Mouse (Mus musculus) CD8-positive naive resting alpha-beta T cell, adult 2 months (primary cell): Measurements from ENCODE around the gene Siah1b.

Experiments used
- DNase-seq, 2 experiments: peaks; one replicate each; pipeline ENCODE4 v3.0.0; 2022; ENCODE audit warnings: low read depth in 2 of 2, low spot score in 2 of 2

The Siah1b gene

DNA sequence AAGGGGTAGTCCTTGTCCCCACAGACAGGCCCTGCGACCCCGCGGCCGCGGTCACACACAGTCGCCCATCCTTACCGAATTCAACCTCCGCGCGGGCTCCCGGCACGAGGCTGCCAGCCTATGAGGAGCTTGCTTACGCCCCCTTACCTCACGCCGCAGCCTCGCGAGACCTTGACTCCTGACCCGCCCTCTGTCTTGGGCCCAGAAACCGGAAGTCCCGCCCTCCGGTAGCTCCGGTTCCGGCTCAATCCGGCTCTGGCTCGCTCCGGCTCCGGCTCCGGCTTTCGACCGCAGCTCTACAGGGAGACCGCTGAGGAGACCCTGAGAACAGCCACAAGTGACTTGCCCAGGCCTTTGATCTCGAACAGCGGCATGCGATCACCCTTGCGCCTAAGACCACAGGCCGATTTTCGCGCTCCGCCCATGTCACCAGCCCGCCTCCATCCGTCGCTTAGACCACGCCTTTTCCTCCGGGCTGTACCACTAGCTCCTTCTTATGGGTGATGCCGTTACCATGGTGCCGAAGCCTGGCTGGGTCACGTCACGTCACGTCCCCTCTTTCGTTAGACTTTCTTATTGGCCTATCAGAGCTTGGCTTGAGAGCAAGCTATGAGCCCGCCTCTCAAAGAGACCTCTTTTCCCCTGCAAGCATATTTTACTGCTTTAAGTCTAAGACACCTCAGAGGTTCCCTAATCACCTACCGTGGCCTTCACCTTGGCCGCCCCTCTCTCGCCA lies at the start of gene Siah1b:
Gene Siah1b (minus strand): TSS at position 454 of the 736 bp plus-strand sequence.
- DNase-seq: peak; percentile 86 to 88

DNA sequence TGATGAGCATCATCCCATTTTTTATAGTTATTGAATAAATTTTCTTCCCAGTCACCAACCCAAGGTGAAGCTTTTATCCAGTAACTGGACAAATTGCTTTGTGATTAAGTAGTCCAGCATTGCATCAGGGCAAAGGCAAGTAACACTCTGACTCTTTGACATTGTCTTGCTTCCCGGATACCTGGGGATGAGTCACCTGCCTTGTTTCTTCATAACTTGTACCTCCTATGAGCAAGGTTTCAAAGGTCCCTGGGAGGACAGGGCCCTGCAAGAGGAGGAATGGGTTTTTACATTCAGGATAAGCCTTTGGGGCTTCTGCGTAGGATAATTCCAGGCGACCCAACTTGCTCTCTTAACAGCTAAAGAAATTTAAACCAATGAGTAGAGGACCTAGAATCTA lies 47.6 kb upstream of the Siah1b start:
- DNase-seq: no peak

DNA sequence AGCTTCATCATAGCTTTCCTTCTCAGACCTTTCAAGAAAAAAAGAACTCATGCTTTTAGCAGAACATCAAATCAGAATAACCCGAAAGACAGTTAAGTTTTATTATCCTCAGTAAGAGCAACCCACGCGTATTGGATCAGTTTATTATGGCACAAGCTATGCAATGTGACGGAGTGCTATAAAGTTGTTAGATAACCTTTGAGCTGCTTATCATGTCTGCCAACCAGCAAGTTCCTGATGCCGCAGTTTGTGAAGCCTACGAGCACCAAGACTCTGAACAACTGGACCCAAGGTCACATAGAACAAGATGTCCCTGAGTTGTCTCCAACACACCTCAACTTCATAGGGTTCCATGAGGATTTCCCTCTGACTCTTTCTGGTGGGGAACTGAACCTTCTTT lies 37.5 kb upstream of the Siah1b start:
- DNase-seq: no peak

DNA sequence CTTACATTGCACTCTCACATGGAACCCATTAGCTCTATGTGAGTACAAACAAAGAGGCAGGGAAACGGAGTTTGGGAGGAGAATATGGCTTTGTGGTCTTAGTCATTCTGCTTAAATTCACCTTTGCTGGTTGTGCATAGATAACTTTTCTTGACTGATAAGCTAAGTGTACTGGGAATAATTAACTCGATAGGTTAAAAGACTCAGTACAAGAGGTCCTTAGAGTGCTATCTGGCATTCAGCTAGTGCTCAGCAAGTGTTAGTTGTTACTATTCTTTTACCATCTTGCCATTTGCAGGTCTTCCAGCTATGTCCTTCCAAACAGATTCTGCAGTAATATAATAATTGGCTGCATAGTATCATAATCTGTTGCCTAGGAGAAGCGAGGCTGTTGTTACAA lies 34.9 kb upstream of the Siah1b start:
- no peak for DNase-seq

DNA sequence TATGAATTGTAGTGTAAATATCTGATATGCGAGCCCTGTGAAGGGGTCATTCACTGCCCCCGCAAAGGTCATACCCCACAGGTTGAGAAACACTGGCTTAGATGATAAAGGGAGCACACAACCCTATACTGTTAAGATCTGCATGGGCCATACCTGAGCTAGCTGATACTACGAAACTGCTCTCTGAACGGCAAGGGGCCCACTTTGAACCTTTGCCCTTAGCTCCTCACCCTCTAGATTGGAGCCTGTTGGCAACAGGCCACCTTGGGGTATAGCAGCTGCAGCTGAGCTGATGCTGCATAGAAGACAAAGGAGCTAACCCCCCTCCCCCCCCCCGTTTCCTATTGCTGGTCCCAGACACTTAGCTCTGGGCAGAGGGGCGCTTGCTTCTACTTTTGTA lies 26.4 kb upstream of the Siah1b start:
- no peak for DNase-seq

DNA sequence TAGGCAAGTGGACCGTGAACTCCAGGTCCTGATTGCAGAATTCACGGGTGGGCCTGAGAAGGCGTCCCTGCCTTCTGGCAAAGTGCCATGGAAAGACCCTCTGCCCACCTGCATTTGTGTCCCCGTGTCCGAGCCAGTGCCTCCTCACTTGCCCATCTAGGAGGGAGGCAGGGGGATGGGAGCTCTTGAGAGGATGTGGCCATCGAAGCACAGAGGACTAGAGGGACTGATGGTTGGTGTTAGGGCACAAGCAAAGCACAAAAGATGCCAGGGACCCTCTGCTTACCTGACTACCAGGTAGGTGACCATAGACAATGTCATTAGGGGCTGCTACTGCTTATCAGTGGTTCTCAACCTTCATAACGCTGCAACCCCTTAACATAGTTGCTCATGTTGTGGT lies 25.9 kb upstream of the Siah1b start:
- no peak for DNase-seq

DNA sequence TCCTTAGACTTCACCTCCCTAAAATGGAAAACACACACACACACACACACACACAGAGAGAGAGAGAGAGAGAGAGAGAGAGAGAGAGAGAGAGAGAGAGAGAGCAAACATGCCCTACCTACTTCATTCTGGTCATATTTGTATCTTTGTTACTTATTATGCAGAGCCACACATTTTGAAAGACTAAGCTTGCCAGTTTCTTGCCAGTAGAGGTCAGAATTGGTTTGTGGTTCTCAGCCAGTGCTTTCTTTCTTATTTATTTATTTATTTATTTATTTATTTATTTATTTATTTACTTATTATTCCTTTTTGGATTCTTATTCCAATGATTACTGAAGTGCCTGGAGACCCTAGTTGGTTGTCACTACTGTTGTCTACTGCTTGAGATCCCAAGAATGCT lies 25.2 kb upstream of the Siah1b start:
- DNase-seq: no peak

DNA sequence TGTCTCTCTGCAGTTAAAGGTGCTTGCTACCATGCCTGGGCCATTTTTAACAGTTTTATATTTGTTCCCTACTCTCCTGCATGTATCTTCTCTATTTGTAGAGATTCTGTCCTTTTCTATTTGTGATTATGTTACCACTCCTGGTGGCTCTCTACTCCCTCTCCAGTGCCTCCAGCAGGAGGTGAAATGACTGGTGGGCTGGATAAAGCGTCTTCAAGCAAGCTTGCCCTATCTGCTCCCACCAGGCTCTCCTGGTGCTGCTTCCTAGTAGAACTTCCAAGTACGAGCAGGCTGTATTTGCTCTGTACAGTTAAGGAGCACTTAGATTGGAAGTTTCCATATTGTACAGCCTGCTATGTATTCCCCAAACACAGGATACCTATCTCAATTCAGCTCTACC lies 19.5 kb upstream of the Siah1b start:
- DNase-seq: no peak

DNA sequence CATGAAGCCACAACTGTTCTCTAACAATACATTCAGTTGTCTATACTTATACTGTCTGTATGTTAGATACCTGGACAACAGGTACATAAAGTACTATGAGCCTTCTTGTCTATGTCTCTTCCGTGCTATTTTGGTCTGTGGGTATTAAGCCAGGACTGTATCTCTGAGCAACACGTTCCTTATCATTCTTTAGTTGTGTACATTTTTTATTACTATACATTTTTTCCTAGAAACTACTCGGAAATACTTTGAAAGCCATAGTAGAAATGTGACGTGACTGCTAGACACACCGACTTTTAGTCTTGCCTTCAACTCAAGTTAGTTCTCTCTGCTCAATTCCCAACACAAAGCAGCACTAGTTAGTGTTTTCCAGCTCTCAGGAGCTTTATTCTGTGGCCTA lies 17.1 kb upstream of the Siah1b start:
- no peak for DNase-seq

DNA sequence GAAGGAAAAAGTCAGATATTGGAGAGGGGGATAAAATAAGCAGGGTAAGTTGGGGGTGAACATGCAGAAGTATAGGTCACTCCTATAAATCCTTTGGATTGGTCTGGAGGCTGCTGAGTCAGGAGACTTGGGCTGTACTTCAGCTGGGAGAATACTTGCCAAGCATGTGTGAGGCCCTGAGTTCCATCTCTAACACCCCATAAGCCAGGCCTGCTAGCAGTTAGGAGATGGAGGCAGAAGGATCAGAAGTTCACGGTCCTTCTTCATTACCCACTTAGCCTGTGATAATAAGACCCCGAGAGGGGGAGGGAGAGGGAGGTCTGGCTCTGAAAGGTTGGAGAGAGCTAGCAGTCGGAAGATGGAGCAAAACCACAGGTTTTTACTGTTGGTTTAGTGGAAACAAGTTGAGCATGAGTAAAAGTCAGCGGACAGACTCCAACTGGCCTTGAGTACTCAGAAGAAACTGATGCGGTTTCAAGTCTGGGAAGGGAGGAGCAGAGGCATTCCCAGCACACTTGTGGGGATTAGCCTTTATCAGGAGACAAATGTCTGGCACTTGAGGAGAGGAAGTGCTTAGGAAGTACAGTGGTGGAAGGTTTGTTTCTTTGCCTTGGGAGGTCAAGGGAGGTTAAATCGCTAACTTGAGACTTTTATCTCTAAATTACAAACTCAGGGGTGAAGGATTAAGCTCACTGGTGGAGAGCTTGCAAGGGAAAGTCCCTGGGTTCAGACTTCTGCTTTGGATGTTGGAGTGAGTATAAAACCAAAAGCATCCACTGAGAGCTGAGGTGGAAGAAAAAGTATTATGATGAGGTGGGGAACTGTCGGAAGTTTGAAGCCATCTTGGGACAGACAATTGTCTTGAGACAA lies 16.2 kb upstream of the Siah1b start:
- DNase-seq: no peak

DNA sequence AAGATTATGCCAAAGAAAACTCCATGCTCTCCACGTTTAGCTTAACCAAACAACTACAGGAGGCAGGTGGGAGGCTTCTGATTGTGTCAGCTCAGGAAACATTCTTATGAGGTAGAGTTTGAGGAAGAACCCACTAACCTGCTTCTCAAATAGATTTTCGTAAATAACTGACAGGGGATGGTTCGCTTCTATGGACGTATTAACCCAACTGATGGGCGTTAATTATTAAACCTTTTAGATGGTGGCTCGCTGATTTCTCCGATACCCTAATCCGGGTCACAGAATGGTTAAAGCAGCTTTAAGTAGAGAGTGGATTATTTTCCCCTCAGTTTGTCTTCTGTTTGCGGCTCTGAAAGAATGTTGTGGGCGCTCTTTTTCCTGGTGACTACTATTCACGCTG lies 13.6 kb upstream of the Siah1b start:
- no peak for DNase-seq

DNA sequence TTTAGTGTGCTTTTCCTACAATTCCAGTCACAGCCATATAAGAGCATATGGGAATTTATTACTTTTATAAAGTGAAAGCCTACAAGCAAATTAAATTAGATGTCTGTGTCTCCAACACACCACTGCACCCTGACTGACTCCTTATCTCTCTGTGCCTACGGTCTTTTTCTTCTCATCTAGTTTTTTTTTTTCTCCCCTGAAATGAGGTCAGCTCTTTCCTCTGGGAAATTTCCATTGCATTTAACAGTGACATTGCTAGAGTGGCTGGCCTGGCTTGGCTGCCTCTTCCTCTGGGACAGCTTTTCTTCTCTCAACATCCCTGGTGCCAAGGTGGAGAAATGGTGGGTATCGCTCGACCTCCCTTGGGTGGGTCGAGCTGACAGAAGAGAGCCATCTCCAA lies 12.3 kb upstream of the Siah1b start, which contains the start of gene Cltrn:
Gene Cltrn (plus strand): TSS at position 249 of the 400 bp plus-strand sequence.
- no peak for DNase-seq

DNA sequence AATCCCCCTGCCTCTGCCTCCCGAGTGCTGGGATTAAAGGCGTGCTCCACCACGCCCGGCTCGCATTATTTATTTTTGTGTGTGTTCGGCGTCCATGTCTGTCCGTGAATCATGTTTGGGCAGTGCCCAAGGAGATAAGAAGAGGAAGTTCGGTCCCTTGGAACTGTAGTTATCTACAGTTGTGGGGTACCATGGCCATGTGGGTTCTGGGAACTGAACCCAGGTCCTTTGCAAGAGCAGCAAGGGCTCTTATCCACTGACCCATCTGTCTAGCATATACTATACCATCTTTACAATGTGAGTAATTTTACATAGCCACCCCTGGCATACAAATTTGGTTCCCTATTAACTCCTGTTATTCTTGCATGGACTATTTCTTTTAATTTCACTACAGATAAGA lies 5.7 kb upstream of the Siah1b start:
- DNase-seq: no peak

DNA sequence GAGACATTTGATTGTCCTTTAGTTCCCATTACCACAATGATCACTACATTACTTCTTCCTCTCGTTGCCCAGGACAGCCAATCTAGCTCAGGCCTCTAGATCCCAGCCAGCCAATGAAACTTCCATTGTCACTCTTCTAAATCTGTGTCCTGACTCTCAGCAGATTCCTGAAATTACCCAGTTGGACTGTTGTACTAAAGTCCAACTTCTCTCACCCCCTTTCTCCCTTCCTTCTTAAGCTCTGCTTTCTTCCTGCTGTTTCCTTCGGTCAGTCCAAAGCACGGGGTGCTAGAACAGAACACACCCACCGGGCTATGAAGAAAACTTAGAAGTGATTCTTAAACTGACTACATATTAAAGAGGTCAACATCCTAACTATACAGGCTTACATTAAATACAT lies 7.3 kb downstream of the Siah1b start:
- no peak for DNase-seq

DNA sequence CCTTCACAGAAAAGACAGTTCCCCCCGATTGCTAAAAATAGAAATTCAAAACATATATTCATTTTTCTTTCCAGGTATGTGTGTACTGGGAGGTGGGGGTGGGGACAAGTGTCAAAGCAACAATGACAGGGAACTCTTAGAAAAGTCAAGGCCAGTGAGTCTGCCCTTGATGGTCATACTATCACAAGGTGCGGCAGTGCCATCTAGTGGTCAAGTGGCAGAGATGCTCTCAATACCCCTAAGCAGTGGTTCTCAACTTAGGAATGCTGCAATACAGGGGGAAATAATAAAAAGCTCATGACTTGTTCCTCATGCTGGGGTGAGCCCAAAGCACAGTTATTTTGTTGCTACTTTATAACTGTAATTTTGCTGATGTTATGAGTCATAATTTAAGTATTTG lies 10.1 kb downstream of the Siah1b start:
- peak; percentile 7 to 41 for DNase-seq

DNA sequence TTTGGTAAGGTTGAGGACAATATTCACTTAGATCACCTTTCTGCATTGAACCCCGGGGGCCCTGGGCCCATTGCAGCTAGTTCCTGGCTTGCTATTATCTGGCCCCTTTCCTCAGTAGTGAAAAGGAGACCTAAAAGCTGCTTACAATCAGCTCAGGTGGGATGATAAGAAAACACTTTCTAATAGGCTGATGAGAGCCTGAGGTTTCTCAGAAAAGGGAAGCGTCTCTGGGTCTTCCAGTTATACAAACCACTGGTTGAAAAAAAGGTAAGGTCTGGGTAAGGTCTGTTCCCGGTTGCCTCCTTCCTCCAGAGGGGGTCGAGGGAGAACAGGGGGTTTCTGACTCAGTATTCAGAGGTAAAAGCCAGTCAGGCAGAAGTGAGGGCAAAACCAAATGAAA lies 17.2 kb downstream of the Siah1b start:
- no peak for DNase-seq

DNA sequence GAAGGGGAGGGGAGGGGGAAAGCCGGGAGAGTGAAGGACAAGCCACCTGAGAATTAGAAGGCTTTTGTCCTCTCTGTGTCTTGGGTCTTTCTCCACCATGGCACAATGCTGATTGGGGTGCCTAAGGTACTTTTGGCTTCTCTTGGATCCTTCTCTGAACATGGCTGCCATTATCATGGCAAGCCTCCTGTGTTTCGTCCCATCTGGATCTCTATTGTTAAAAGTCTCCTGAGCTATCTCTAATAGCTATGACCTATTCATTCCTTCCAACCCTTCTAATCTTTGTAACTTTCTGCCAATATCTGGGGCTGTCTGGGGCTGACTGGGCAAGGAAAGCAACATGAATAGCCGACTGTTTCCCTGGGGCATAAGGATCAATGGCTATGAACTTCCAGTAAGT lies 17.8 kb downstream of the Siah1b start:
- DNase-seq: no peak

DNA sequence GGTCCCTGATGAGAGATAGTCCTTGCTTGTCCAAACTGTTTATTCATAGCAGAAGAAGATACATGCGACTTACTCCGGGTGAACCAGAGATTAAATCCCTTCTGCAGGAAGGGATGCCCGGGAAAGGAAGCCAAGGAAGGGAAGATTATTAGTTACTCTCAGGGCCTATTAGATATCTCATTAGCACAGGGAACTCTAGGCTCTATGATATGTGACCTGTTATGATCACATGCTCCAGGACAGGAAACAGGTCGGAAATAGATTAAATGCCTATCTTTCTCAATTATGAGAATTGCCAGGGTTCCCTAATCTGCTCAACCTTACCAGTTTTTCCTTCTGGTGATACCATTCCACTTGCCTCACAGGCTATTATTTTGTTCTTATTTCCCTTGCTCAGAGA lies 20.6 kb downstream of the Siah1b start:
- no peak for DNase-seq

DNA sequence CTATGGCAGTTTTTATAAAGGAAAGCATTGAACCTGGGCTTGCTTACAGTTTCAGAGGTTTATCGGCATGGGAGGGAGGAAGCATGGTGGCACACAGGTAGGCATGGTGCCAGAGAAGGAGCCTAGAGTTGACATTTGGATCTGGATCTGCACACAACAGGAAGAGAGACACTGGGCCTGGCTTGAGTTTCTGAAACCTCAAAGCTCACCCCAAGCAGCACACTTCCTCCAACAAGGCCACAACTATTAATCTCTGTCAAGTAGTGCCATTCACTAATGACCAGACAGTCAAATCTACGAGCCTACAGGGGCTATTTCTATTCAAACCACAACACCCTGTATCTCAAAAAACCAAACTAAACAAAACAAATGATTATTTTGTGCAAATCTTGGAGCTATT lies 29.6 kb downstream of the Siah1b start:
- DNase-seq: no peak

DNA sequence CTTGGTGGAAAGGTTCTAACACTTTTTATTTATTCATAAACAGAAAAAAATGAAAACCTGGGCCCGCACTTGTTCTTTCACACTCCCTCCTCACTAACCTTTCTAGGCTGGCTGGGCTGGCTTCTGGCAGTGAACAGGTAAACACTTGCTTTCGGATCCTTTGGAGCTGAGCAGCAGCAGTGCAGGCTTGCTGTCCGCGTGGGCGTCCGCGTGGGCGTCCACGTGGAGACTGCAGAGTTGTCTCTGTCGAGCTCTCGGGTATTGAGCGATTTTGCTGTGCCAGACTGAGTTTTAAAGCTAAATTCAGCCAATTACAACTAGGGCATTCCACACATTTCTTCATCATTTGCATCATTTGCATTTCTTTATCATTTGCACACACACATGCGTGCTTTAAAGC lies 34.2 kb downstream of the Siah1b start:
- DNase-seq: no peak

DNA sequence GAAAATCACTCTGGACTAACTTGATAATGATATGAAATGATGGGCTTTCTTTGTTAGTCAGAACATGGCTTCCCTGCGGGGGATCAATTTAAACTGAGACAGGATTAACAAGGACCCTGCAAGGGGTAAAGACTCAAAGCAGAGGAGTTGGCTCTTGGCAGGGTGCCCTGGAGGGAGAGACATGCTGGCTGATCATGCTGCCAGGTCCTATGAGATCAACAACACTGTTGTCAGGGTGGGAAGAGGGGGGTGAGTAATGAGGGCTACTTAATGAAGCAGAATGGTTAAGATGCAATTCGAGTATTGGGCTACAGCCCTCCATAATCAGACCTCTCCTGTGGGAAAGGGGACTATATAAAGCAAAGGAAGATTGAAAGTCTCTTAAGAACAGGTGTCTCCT lies 37.4 kb downstream of the Siah1b start:
- DNase-seq: no peak

DNA sequence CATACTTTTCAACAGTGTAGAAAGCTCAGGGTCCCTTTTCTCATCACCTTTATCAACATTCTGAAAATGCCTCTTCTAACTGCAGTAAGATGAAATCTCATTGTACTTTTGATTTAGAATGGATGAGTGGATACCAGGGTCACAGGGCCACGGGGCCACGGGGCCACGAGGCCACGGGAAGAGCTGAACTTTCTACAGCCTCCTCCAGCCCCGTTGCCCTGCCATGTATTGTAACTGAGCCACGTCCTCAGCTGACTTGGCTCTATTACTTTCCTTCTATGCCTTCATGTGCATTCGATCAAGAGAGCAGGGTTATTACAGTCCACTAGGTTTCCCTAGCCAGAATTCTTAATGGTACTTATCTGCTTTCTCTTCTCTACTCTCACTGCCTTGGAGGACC lies 40.4 kb downstream of the Siah1b start:
- no peak for DNase-seq

DNA sequence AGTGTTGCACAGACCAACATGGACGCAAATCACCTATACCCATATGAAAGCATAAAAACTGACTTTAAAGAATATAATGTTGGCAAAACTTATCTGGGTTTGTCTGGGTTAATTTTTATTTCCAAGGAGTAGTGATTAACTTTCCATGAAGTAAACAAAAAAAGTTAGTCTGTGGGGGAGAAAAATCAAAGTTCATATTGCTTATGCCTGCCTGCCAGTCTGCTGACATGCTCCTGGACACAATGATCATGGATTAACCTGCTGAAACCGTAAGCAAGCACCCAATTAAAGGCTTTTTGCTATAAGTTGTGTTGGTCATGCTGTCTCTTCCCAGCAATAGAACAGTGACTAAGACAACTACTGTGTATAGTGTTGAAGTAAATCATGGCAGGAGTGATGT lies 40.9 kb downstream of the Siah1b start:
- DNase-seq: no peak
